Mouse (Mus musculus) forebrain, embryonic 12.5 days (tissue): ENCODE data around the gene Khdc4. TPM values are rescaled to one million over a fixed set of nuclear protein-coding genes. Genes with fewer than 3 reads are reported as not detected.
A peak's percentile ranks its signal among the peaks of the same experiment; 100 is the strongest.
"Not testable (repeated sequence)": the region's sequence is repeated elsewhere in the genome, so short reads cannot be mapped to it uniquely, and the experiment has no call there.

Experiments
- ATAC-seq: fragments of 200-750 bp; cut with Nextera tagmentation; 2 replicates; pipeline ENCODE4 v1.8.0; 2017; ENCODE audit warnings: moderate TSS enrichment; ENCODE audit not compliant: low FRiP score
- H3K27ac ChIP-seq: fragments of 300-500 bp; sonication (generic); 2 replicates; pipeline ENCODE4 v1.5.1; 2016; ENCODE audit warnings: mild to moderate bottlenecking
- H3K27me3 ChIP-seq: fragments of 300-500 bp; sonication (generic); 2 replicates; pipeline ENCODE4 v1.6.1; 2016; ENCODE audit warnings: mild to moderate bottlenecking
- H3K36me3 ChIP-seq: fragments of 300-500 bp; sonication (generic); replicated peaks from 2 replicates; pipeline ENCODE4 v1.6.1; 2016; ENCODE audit warnings: mild to moderate bottlenecking
- H3K4me1 ChIP-seq: fragments of 300-500 bp; sonication (generic); 2 replicates; pipeline ENCODE4 v1.6.1; 2016
- H3K4me2 ChIP-seq: fragments of 300-500 bp; sonication (generic); 2 replicates; pipeline ENCODE4 v1.6.1; 2016; ENCODE audit warnings: mild to moderate bottlenecking, moderate library complexity
- H3K4me3 ChIP-seq: fragments of 300-500 bp; sonication (generic); replicated peaks from 2 replicates; pipeline ENCODE4 v1.5.1; 2016; ENCODE audit warnings: mild to moderate bottlenecking
- H3K9ac ChIP-seq: fragments of 300-500 bp; sonication (generic); 2 replicates; pipeline ENCODE4 v1.6.1; 2016; ENCODE audit warnings: mild to moderate bottlenecking
- H3K9me3 ChIP-seq: fragments of 300-500 bp; sonication (generic); 2 replicates; pipeline ENCODE4 v1.6.1; 2016
- WGBS: fragments of 180-500 bp; shearing (Covaris S2); methylation state at CpG from one replicate; pipeline ENCODE4 v1.1.7; 2016; 5-methylcytosine and 5-hydroxymethylcytosine counted together
- polyA plus RNA-seq: library from polyadenylated mRNA; unstranded; fragments of >200 nt; fragmentation: Nextera tagmentation; extraction: Ambion mirVana; gene quantifications from 2 replicates; pipeline ENCODE4 v1.2.1, GENCODE M21; 2016

Khdc4 gene
- polyA plus RNA-seq, 1 experiment from 2014 or later: 118 TPM

DNA sequence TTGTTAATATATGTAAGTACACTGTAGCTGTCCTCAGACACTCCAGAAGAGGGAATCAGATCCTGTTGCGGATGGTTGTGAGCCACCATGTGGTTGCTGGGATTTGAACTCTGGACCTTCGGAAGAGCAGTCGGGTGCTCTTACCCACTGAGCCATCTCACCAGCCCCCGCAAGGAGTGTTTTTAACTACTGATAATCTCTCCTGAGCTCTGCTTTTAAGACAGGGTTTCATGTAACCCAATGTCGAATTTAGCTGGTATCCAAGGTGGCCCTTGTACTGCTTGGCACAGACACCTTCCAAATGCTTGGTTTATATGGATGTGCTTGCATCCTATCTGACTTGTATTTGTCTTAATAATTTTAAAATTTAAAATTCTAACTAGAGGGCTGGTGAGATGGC is 30.1 kb downstream of the Khdc4 start:
- not testable (repeated sequence) for H3K27ac ChIP-seq, H3K4me2 ChIP-seq, H3K4me3 ChIP-seq, H3K9ac ChIP-seq, ATAC-seq, H3K9me3 ChIP-seq, H3K27me3 ChIP-seq
- Histone ChIP-seq H3K4me1 (peaks cover 13% of the 10 kb centered on the region), H3K36me3 (peaks cover 53% of the 10 kb centered on the region)
- WGBS: 90% methylated on average over 5 of the region's 5 CpGs

GRCm38 (mm10) chr3:88716399-88717197 is 31.0 kb downstream of the Khdc4 start, which contains the start of gene Rit1:
Gene Rit1, plus strand, starts transcription at chr3:88716838.
- Histone ChIP-seq H3K4me2 (peak within 1 kb of the TSS; percentile 79), H3K4me3 (peak within 1 kb of the TSS; percentile 80), H3K27ac (peak within 1 kb of the TSS; percentile 71), H3K4me1 (peaks cover 13% of the 10 kb centered on the region), H3K27me3 (no peaks in the 10 kb centered on the region), H3K9ac (peak within 1 kb of the TSS; percentile 68), H3K36me3 (peaks cover 50% of the 10 kb centered on the region), H3K9me3 (no peaks in the 10 kb centered on the region)
- 3% methylated on average over 27 of the region's 27 CpGs for WGBS
- peak; percentile 95 for ATAC-seq

- 7% methylated on average over 9 of the region's 9 CpGs for WGBS
- Histone ChIP-seq H3K4me2 (peak overlapping the region; percentile 79), H3K27ac (peak overlapping the region; percentile 71), H3K4me3 (peak overlapping the region; percentile 80), H3K9ac (peak overlapping the region; percentile 68), H3K36me3 (peaks cover 43% of the 10 kb centered on the region), H3K27me3 (no peaks in the 10 kb centered on the region), H3K9me3 (no peaks in the 10 kb centered on the region), H3K4me1 (peaks cover 13% of the 10 kb centered on the region)
- peak; percentile 71 for ATAC-seq
Measured at GRCm38 (mm10) chr3:88717198-88717798, 31.7 kb downstream of the Khdc4 start.

DNA sequence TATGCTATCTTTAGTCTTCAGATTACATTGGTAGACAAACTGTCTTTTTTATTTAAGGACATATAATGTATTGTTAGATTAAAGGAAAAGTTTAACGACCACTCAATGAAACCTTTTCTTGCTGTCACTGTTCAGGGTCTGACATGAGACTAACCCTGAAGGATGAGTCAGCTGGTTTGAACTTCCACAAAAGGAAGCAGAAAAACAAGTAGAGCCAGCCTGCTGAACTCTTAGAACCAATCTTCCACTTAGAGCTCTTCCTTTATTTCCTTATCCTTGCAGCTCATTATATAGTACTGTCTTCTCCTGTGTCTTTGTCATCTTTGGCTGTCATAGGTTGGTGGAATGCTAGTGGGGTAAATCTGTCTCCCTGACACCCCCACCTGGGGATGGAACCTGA is 32.2 kb downstream of the Khdc4 start:
- H3K4me2 ChIP-seq: peak overlapping the region; percentile 79
- peak overlapping the region; percentile 13; the same call in 1 of the 2 replicates for H3K4me3 ChIP-seq

GRCm38 (mm10) chr3:88719098-88719497 is 33.5 kb downstream of the Khdc4 start:
- H3K36me3 ChIP-seq: peaks cover 38% of the 10 kb centered on the region
- H3K4me2 ChIP-seq: no peak overlapping the region
- no peak overlapping the region for H3K9ac ChIP-seq
- H3K9me3 ChIP-seq: peaks cover 7% of the 10 kb centered on the region; the same call in 1 of the 2 replicates
- no peak overlapping the region for H3K27ac ChIP-seq
- H3K4me3 ChIP-seq: no peak overlapping the region
- WGBS: 74% methylated on average over 2 of the region's 2 CpGs
- peaks cover 13% of the 10 kb centered on the region for H3K4me1 ChIP-seq
- no peak for ATAC-seq
- no peaks in the 10 kb centered on the region for H3K27me3 ChIP-seq

More for the DNA sequence above, 32.2 kb downstream of the Khdc4 start:
- peaks cover 38% of the 10 kb centered on the region for H3K36me3 ChIP-seq
- H3K9ac ChIP-seq: no peak overlapping the region
- 76% methylated on average over 1 of the region's 1 CpGs for WGBS
- H3K27me3 ChIP-seq: no peaks in the 10 kb centered on the region
- H3K4me1 ChIP-seq: peaks cover 13% of the 10 kb centered on the region
- no peaks in the 10 kb centered on the region for H3K9me3 ChIP-seq
- no peak for ATAC-seq
- no peak overlapping the region for H3K27ac ChIP-seq

GRCm38 (mm10) chr3:88736556-88736955 is 51.0 kb downstream of the Khdc4 start:
- Histone ChIP-seq H3K36me3 (peaks cover 40% of the 10 kb centered on the region), H3K27me3 (no peaks in the 10 kb centered on the region), H3K9ac (no peak overlapping the region), H3K4me3 (no peak overlapping the region), H3K27ac (no peak overlapping the region), H3K4me1 (no peaks in the 10 kb centered on the region), H3K4me2 (no peak overlapping the region), H3K9me3 (no peaks in the 10 kb centered on the region)
- WGBS: 93% methylated on average over 2 of the region's 2 CpGs
- ATAC-seq: no peak

DNA sequence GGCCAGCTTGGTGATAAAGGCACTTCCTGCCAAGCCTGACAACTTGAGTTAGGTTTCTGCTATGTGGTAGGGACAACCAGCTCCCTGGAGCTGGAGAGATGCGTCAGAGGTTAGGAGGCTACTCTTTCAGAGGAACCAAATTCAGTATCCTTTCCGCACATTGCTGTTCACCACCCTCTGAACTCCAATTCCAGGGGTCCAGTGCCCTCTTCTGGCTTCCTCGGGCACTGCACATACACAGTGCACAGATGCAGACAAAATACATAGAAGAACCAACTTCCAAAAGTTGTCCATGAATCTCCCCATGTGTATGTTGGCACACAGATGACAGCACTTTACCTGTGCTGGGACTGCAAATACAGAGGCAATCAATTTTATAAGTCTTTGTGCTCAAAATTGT is 53.0 kb downstream of the Khdc4 start:
- 66% methylated on average over 3 of the region's 3 CpGs for WGBS
- H3K4me3 ChIP-seq: no peak overlapping the region
- H3K36me3 ChIP-seq: peaks cover 46% of the 10 kb centered on the region
- H3K9ac ChIP-seq: no peak overlapping the region
- no peaks in the 10 kb centered on the region for H3K9me3 ChIP-seq
- H3K27me3 ChIP-seq: no peaks in the 10 kb centered on the region
- no peaks in the 10 kb centered on the region for H3K4me1 ChIP-seq
- H3K4me2 ChIP-seq: no peak overlapping the region
- H3K27ac ChIP-seq: no peak overlapping the region
- no peak for ATAC-seq

- H3K4me2 ChIP-seq: no peak overlapping the region
- no peak overlapping the region for H3K4me3 ChIP-seq
- H3K36me3 ChIP-seq: peaks cover 60% of the 10 kb centered on the region
- H3K9me3 ChIP-seq: no peaks in the 10 kb centered on the region
- H3K4me1 ChIP-seq: no peaks in the 10 kb centered on the region
- H3K27ac ChIP-seq: no peak overlapping the region
- no peaks in the 10 kb centered on the region for H3K27me3 ChIP-seq
- no peak for ATAC-seq
- WGBS: 97% methylated on average over 3 of the region's 3 CpGs
- H3K9ac ChIP-seq: no peak overlapping the region
Measured at GRCm38 (mm10) chr3:88740147-88740546, 54.5 kb downstream of the Khdc4 start.

GRCm38 (mm10) chr3:88745534-88745933 is 59.9 kb downstream of the Khdc4 start:
- no peak overlapping the region for H3K4me2 ChIP-seq
- no peaks in the 10 kb centered on the region for H3K27me3 ChIP-seq
- no peak overlapping the region for H3K27ac ChIP-seq
- no peaks in the 10 kb centered on the region for H3K4me1 ChIP-seq
- WGBS: 97% methylated on average over 9 of the region's 9 CpGs
- H3K36me3 ChIP-seq: peaks cover 87% of the 10 kb centered on the region
- ATAC-seq: no peak
- no peak overlapping the region for H3K9ac ChIP-seq
- peaks cover 27% of the 10 kb centered on the region for H3K9me3 ChIP-seq
- H3K4me3 ChIP-seq: no peak overlapping the region

DNA sequence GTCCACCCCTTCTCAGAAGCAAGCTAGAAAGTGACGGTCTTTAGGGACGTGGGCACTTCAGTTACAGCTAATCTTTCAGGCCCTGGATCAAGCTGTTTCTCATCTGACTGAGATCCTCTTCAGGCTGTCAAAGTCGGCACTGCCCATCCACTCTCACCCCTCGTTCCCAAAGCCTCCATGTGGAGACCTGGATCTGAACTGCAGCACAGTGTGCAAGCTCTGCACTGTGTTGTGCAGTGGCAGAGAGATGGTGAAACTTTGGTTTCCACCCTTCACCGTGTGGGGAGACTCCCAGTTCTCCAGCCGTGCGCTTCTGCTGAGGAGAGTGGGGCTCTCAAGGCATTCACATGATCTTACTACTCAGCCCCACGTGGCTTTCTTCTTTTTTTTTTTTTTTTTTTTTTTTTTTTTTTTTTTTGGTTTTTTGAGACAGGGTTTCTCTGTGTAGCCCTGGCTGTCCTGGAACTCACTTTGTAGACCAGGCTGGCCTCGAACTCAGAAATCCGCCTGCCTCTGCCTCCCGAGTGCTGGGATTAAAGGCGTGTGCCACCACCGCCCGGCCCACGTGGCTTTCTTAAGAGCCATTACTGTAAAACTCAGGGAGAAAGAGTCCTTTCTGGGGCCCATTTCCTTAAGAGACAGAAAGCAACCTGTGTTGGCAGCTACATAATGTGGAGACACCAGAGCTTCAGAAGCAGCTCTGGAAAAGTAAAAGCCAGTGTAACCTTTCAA is 60.7 kb downstream of the Khdc4 start:
- no peak for ATAC-seq
- WGBS: 94% methylated on average over 15 of the region's 15 CpGs
- no peaks in the 10 kb centered on the region for H3K4me1 ChIP-seq
- H3K4me2 ChIP-seq: no peak overlapping the region
- no peak overlapping the region for H3K27ac ChIP-seq
- H3K9me3 ChIP-seq: peaks cover 27% of the 10 kb centered on the region
- no peaks in the 10 kb centered on the region for H3K27me3 ChIP-seq
- H3K36me3 ChIP-seq: peaks cover 94% of the 10 kb centered on the region
- no peak overlapping the region for H3K9ac ChIP-seq
- H3K4me3 ChIP-seq: no peak overlapping the region

DNA sequence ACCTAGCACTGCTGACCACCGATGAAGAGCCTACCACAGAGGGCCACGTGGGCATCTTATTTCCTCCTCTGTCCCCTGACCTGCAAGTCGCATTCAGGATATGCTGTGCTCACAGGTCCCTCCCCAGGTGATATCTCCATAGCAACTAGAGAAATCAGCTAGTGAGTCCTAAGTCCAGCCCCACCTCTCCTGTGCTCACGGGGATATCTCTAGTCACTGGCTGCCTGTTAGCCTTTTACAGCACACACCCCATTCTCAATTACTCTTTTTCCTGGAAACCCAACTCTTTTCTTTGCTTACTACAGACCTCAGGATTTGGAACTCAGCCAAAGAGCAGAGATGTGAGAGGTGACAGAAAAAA is 61.2 kb downstream of the Khdc4 start:
- no peak overlapping the region for H3K4me3 ChIP-seq
- peaks cover 27% of the 10 kb centered on the region for H3K9me3 ChIP-seq
- no peak overlapping the region for H3K4me2 ChIP-seq
- H3K27me3 ChIP-seq: no peaks in the 10 kb centered on the region
- 84% methylated on average over 4 of the region's 4 CpGs for WGBS
- ATAC-seq: no peak
- H3K4me1 ChIP-seq: no peaks in the 10 kb centered on the region
- no peak overlapping the region for H3K9ac ChIP-seq
- peaks cover 94% of the 10 kb centered on the region for H3K36me3 ChIP-seq
- no peak overlapping the region for H3K27ac ChIP-seq

DNA sequence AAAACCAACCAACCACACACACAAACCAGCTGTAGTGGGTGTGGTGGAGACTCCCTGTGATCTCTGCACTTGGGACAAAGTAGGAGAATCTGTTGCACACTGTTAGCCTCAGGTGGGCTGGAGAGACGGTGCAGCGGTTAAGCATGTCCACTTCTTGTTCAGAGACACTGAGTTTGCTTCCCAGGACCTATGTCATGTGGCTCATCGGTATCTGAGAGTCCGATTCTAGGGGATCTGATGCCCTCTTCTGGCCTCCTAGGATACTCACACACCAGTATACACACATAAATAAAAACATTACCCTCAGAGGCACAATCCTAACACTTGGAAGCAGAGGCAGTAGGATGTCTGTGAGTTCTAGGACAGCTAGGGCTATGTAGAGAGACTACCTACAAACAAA is 68.7 kb downstream of the Khdc4 start:
- H3K9ac ChIP-seq: no peak overlapping the region
- no peak overlapping the region for H3K4me3 ChIP-seq
- H3K4me1 ChIP-seq: peaks cover 47% of the 10 kb centered on the region
- peaks cover 84% of the 10 kb centered on the region for H3K36me3 ChIP-seq
- peaks cover 1% of the 10 kb centered on the region; the same call in 1 of the 2 replicates for H3K9me3 ChIP-seq
- no peak overlapping the region for H3K27ac ChIP-seq
- 85% methylated on average over 4 of the region's 4 CpGs for WGBS
- no peak overlapping the region for H3K4me2 ChIP-seq
- no peaks in the 10 kb centered on the region for H3K27me3 ChIP-seq
- no peak for ATAC-seq
